Comparison of ENCODE assay signal across 19 mouse cellular contexts in genomic region chr16:37824778-37825505, GRCm38 (mm10). TPM values are rescaled to one million over a fixed set of nuclear protein-coding genes. Genes with fewer than 3 reads are reported as not detected.
DNase-seq lines count a peak whose midpoint lies in the region; ATAC-seq and TF ChIP-seq lines count a peak whose summit lies in the region.
"Had no signal": no experiment of that assay in that cellular context is flagged by ENCODE, and none has a peak within 500 bp of the region (broad histone marks: within the 10 kb centered on the region; RNA-seq: fewer than 3 reads in every experiment).

No protein-coding gene starts in this region.

- intact Hi-C loops in left cerebral cortex, postnatal 25 days (cut with DNase I): no loop called here

- H3K9ac ChIP-seq in heart, embryonic 12.5 days: no peak overlapping the region
- H3K9ac ChIP-seq: forebrain, embryonic 15.5 days; hindbrain, embryonic 14.5 days had no signal

- WGBS in heart, embryonic 12.5 days: 85% methylated on average over 12 of the region's 12 CpGs
- WGBS in heart, embryonic 10.5 days: 89% methylated on average over 12 of the region's 12 CpGs
- WGBS in cerebellum, adult 2 months: 95% methylated on average over 12 of the region's 12 CpGs

- H3K4me2 ChIP-seq in heart, embryonic 12.5 days: no peak overlapping the region
- H3K4me2 ChIP-seq: forebrain, embryonic 15.5 days; heart, embryonic 11.5 days; hindbrain, embryonic 14.5 days had no signal

- no peak for TF ChIP-seq POLR2A in cerebellum, adult 2 months (IDR thresholded peaks at IDR 0.05; ENCODE audit: borderline replicate concordance, insufficient read depth, low read length)

- no peak for ATAC-seq in heart, embryonic 12.5 days (ENCODE audit: insufficient number of reproducible peaks, low FRiP score)
- ATAC-seq: forebrain, embryonic 15.5 days had no signal

- no peak overlapping the region for H3K4me3 ChIP-seq in heart, embryonic 12.5 days
- no peak overlapping the region for H3K4me3 ChIP-seq in heart, embryonic 10.5 days
- no peak overlapping the region for H3K4me3 ChIP-seq in cerebellum, adult 2 months (replicated peaks; ENCODE audit: insufficient read depth, low read depth, low read length)
- H3K4me3 ChIP-seq: forebrain, embryonic 15.5 days; gastrocnemius, adult 2 months; hindbrain, embryonic 10.5 days had no signal

- TF ChIP-seq CTCF in cerebellum, adult 2 months (IDR thresholded peaks at IDR 0.05; ENCODE audit: borderline replicate concordance, insufficient read depth, low read depth, low read length): no peak

- 0 out of 2 replicates have a peak, but pooled peaks cover 3% of the 10 kb centered on the region for H3K4me1 ChIP-seq in heart, embryonic 12.5 days (replicated peaks)
- H3K4me1 ChIP-seq in heart, embryonic 10.5 days: no peaks in the 10 kb centered on the region
- peaks cover 6% of the 10 kb centered on the region; the same call in 1 of the 2 replicates for H3K4me1 ChIP-seq in cerebellum, adult 2 months (ENCODE audit: control insufficient read depth, insufficient read depth, low read length)
- H3K4me1 ChIP-seq: forebrain, embryonic 15.5 days; hindbrain, embryonic 10.5 days had no signal

- no peaks in the 10 kb centered on the region for H3K27me3 ChIP-seq in heart, embryonic 12.5 days (replicated peaks)
- no peaks in the 10 kb centered on the region for H3K27me3 ChIP-seq in heart, embryonic 10.5 days (ENCODE audit: insufficient read depth, poor library complexity, severe bottlenecking)
- no peaks in the 10 kb centered on the region for H3K27me3 ChIP-seq in cerebellum, adult 2 months (ENCODE audit: control insufficient read depth, insufficient read depth, low read length)
- H3K27me3 ChIP-seq: forebrain, embryonic 15.5 days had no signal

- H3K27ac ChIP-seq in heart, embryonic 12.5 days (ENCODE audit: poor library complexity, severe bottlenecking): peak overlapping the region; percentile 13; the same call in 1 of the 2 replicates
- H3K27ac ChIP-seq in heart, embryonic 10.5 days: no peak overlapping the region
- H3K27ac ChIP-seq in cerebellum, adult 2 months (ENCODE audit: insufficient read depth, low read length): no peak overlapping the region
- H3K27ac ChIP-seq: forebrain, embryonic 15.5 days; gastrocnemius, adult 2 months; hindbrain, embryonic 10.5 days; hindbrain, embryonic 14.5 days had no signal

- no peak for DNase-seq in heart, embryonic 10.5 days (ENCODE audit: low spot score)
- peak; percentile 51 to 60 for DNase-seq in right cerebral cortex, adult 2 months (ENCODE audit: low spot score in 2 of 2)
- no peak for DNase-seq in right cerebral cortex, postnatal 36 days (ENCODE audit: low spot score in 2 of 2)
- DNase-seq in brain, adult 2 months (ENCODE audit: low read depth, low spot score): peak; percentile 64
- DNase-seq in left cerebral cortex, postnatal 25 days (ENCODE audit: low spot score in 2 of 2): peak; percentile 27 to 80
- DNase-seq in spleen, postnatal 10 days (ENCODE audit: low spot score in 2 of 2): no peak
- DNase-seq in cerebellum, adult 2 months: no peak
- DNase-seq: adrenal gland, postnatal 10 days; cerebellum, adult 18-20 months; cerebellum, postnatal 10 days; gastrocnemius, adult 2 months; gastrocnemius, postnatal 25 days had no signal

- H3K36me3 ChIP-seq in heart, embryonic 12.5 days: peaks cover 95% of the 10 kb centered on the region
- peaks cover 100% of the 10 kb centered on the region for H3K36me3 ChIP-seq in heart, embryonic 10.5 days

- no peaks in the 10 kb centered on the region for H3K9me3 ChIP-seq in heart, embryonic 12.5 days (replicated peaks)
- no peaks in the 10 kb centered on the region for H3K9me3 ChIP-seq in heart, embryonic 10.5 days
- H3K9me3 ChIP-seq: forebrain, embryonic 15.5 days; hindbrain, embryonic 10.5 days had no signal

RNA-seq across cellular contexts. Expression of gene Gm36028, which starts 36.0 kb away (rescaled TPM):
- polyA plus RNA-seq in heart, embryonic 12.5 days (2016; fragmentation: Nextera tagmentation; extraction: Ambion mirVana): 0.51 and 0.89 TPM in 2 replicates
- 0.88 and 1.0 TPM in 2 replicates for polyA plus RNA-seq in heart, embryonic 10.5 days (2016; fragmentation: Nextera tagmentation; extraction: Ambion mirVana)
- total RNA-seq in left cerebral cortex, postnatal 25 days (2021): not detected
- polyA plus RNA-seq in cerebellum, adult 2 months (2012; rRNA removed): 0.15 and 0.21 TPM in 2 replicates
- total RNA-seq: ES-E14; gastrocnemius, adult 2 months; gastrocnemius, postnatal 25 days; granulocyte monocyte progenitor cell, adult 5-6 weeks had no signal
- polyA plus RNA-seq: hindbrain, embryonic 14.5 days had no signal

RNA-seq across cellular contexts. Expression of gene Lrrc58, which starts 43.2 kb away (rescaled TPM):
- 53.6 and 56.5 TPM in 2 replicates for polyA plus RNA-seq in heart, embryonic 12.5 days (2016; fragmentation: Nextera tagmentation; extraction: Ambion mirVana)
- 42.8 and 48.3 TPM in 2 replicates for polyA plus RNA-seq in heart, embryonic 10.5 days (2016; fragmentation: Nextera tagmentation; extraction: Ambion mirVana)
- total RNA-seq in left cerebral cortex, postnatal 25 days (2021): 100 to 1,000 TPM; 101 to 106 TPM
- polyA plus RNA-seq in cerebellum, adult 2 months (2012; rRNA removed): 30.7 and 32.8 TPM in 2 replicates

RNA-seq across cellular contexts. Expression of gene Fstl1, which starts 48.3 kb away (rescaled TPM):
- polyA plus RNA-seq in heart, embryonic 12.5 days (2016; fragmentation: Nextera tagmentation; extraction: Ambion mirVana): 558 and 559 TPM in 2 replicates
- 312 and 372 TPM in 2 replicates for polyA plus RNA-seq in heart, embryonic 10.5 days (2016; fragmentation: Nextera tagmentation; extraction: Ambion mirVana)
- total RNA-seq in left cerebral cortex, postnatal 25 days (2021): 10 to 100 TPM; 31.7 to 36.9 TPM
- 26.9 and 35.2 TPM in 2 replicates for polyA plus RNA-seq in cerebellum, adult 2 months (2012; rRNA removed)
- total RNA-seq: granulocyte monocyte progenitor cell, adult 5-6 weeks had no signal

Comparison
In these comparisons a context has a peak if more than half of its experiments do, and no peak if none do; other contexts are left out.
1. DNase-seq: peak in right cerebral cortex, adult 2 months (2 of 2), brain, adult 2 months (single experiment) and left cerebral cortex, postnatal 25 days (2 of 2); none in heart, embryonic 10.5 days (single experiment), right cerebral cortex, postnatal 36 days (0 of 2), spleen, postnatal 10 days (0 of 2) and cerebellum, adult 2 months (0 of 2).